16 mouse cellular contexts compared by ENCODE assay signal in the genomic region with DNA sequence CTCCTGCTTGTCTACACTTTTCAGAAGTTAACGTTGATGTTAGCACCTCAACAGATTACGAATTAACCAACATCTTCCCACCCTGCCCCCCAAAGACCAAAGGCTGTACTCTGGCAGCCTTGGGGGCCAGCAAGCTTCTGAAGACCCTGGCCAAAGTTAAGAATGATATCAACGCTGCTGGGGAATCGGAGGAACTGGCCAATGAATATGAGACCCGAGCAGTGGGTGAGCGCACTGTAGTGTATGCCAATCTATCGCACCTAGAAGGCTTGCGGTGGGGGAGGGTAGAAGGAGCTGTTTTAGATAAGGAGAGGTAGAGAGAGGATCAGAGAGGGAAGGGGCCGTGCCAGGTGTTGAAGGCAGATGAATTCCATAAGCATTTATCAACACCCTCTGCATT. TPM values are rescaled to one million over a fixed set of nuclear protein-coding genes. Genes with fewer than 3 reads are reported as not detected.
"Had no signal": no experiment of that assay in that cellular context is flagged by ENCODE, and none has a peak within 500 bp of the region (broad histone marks: within the 10 kb centered on the region; RNA-seq: fewer than 3 reads in every experiment).

No protein-coding gene starts in this region.

- DNase-seq: cerebellum, postnatal 10 days; cerebellum, postnatal 14 days; embryo, embryonic 11 days; forebrain, postnatal 0 days; gastrocnemius, adult 2 months; gastrocnemius, postnatal 10 days; gastrocnemius, postnatal 14 days; gastrocnemius, postnatal 25 days; gastrocnemius, postnatal 36 days; heart, adult 18-20 months; heart, adult 2 months had no signal

RNA-seq across cellular contexts. Expression of a gene that starts 56.0 kb away (rescaled TPM):
- total RNA-seq: common myeloid progenitor, adult 5-6 weeks; gastrocnemius, adult 18-20 months; gastrocnemius, adult 2 months; gastrocnemius, adult 8-10 months; gastrocnemius, postnatal 14 days; gastrocnemius, postnatal 25 days; gastrocnemius, postnatal 36 days; granulocyte monocyte progenitor cell, adult 5-6 weeks; heart, adult 18-20 months; heart, adult 2 months; heart, adult 8-10 months had no signal
